Mouse (Mus musculus): ENCODE measurements around the gene Ifitm10.

DNA sequence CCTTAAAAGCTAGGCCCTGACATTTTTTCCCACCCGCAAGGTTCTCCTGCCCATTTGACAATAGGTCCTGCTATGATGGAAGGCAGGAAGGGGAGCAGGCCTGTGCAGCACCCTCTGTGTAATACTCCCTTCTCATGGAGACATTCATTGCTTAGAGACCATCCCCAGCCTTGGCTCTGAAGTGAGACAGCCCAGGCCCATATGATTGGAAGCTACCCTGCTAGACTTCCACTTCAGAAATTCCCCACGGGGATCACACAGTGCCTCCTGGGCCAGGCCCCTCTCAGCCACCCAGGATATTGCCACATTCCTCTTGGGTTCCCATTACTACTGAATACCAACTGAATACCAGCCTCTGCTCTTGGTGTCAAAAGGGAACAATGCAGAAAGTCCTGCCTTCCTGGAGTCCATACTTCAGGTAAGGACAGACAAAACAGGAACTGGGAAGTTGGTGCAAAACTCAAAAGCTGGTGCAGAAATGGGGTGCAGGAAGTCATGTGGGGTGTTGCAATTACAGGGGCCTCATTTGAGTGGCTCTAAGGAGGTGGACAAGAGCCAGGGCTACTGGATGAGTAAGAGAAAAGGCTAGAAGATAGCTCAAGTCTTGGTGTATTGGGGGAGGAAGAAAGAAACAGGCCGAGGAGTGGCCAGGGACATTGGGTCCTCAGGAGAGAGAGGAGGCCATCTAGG lies 16.6 kb upstream of the Ifitm10 start:
- TF ChIP-seq POLR2A (IDR thresholded peaks at IDR 0.05; ENCODE audit: borderline replicate concordance, extremely low read depth, low read depth, low read length), result no peak
- TF ChIP-seq CTCF (IDR thresholded peaks at IDR 0.05; ENCODE audit: insufficient read depth, low read length), result no peak

Measured in lung, adult 2 months (tissue).